Mouse (Mus musculus) C2C12 (cell line): Measurements from ENCODE around the gene Slc44a4.

Source experiments
- CTCF ChIP-seq: IDR thresholded peaks from one replicate; pipeline ENCODE4 v1.5.1; 2011; ENCODE audit not compliant: control insufficient read depth, insufficient read depth, insufficient read length
- FOSL1 ChIP-seq: IDR thresholded peaks from one replicate; pipeline ENCODE4 v1.8.0; 2011; ENCODE audit warnings: mild to moderate bottlenecking, low read length; ENCODE audit not compliant: poor library complexity, insufficient read depth, severe bottlenecking
- MYOG ChIP-seq: IDR thresholded peaks from one replicate; pipeline ENCODE4 v1.6.1; 2011; ENCODE audit not compliant: control insufficient read depth, insufficient read length; ENCODE audit errors: extremely low read depth
- USF1 ChIP-seq: IDR thresholded peaks from one replicate; pipeline ENCODE4 v1.6.1; 2011; ENCODE audit warnings: low read depth, mild to moderate bottlenecking, control low read depth, moderate library complexity

DNA sequence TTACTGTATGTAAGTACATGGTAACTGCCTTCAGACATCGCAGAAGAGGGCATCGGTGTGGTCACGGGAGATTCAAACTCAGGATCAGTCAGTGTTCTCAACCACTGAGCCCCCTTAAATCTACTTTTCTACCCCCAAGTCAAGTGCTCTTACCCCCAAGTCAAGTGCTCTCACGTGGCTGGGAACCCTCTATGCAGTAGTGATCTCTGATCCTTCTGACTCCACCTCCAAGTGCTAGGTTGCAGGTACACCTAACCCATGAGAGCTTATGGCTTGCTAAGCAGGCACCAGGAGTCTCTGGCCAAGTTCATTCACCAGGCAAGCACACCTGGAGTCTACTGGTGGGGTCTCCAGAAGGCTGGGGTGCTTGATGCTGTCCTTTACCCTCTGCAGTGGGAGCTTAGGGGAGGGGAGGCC lies 35.3 kb downstream of the Slc44a4 start:
- TF ChIP-seq USF1 (no peak), CTCF (no peak), FOSL1 (no peak), MYOG (no peak)
